Mouse (Mus musculus) cerebral cortex, adult 2 months (tissue): Measurements from ENCODE around the gene Klkb1.

Experiments used
- WGBS: fragments of 180-500 bp; shearing (Covaris S2); methylation state at CpG from one replicate; pipeline ENCODE4 v1.1.7; 2018; 5-methylcytosine and 5-hydroxymethylcytosine counted together

Klkb1 gene

GRCm38 (mm10) chr8:45266993-45267392, 27.7 kb downstream of the Klkb1 start:
- 63% methylated on average over 8 of the region's 8 CpGs for WGBS

- WGBS: 91% methylated on average over 4 of the region's 4 CpGs
Measured at GRCm38 (mm10) chr8:45264918-45265317, 29.7 kb downstream of the Klkb1 start.

DNA sequence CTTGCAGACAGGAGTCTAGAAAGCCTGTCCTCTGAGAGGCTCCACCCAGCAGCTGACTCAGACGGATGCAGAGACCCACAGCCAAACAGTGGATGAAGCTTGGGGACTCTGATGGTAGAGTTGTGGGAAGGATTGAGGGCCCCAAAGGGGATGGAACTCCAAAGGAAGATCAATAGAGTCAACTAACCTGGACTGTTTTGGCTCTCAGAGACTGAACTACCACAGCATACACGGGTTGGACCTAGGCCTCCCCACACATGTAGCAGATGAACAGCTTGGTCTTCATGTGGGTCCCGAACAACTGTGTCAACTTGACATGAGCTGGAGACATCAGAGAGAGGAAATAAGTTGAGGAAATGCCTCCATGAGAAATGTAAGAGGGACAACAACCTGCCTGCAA, 31.8 kb downstream of the Klkb1 start:
- 92% methylated on average over 3 of the region's 3 CpGs for WGBS

GRCm38 (mm10) chr8:45261920-45262319, 32.7 kb downstream of the Klkb1 start, which contains the start of gene F11:
Gene F11 (minus strand): TSS chr8:45262031.
- WGBS: 89% methylated on average over 10 of the region's 10 CpGs

- WGBS: 68% methylated on average over 8 of the region's 8 CpGs
Measured at GRCm38 (mm10) chr8:45258421-45258820, 36.2 kb downstream of the Klkb1 start.

GRCm38 (mm10) chr8:45255040-45255439, 39.6 kb downstream of the Klkb1 start:
- WGBS: 69% methylated on average over 12 of the region's 12 CpGs

DNA sequence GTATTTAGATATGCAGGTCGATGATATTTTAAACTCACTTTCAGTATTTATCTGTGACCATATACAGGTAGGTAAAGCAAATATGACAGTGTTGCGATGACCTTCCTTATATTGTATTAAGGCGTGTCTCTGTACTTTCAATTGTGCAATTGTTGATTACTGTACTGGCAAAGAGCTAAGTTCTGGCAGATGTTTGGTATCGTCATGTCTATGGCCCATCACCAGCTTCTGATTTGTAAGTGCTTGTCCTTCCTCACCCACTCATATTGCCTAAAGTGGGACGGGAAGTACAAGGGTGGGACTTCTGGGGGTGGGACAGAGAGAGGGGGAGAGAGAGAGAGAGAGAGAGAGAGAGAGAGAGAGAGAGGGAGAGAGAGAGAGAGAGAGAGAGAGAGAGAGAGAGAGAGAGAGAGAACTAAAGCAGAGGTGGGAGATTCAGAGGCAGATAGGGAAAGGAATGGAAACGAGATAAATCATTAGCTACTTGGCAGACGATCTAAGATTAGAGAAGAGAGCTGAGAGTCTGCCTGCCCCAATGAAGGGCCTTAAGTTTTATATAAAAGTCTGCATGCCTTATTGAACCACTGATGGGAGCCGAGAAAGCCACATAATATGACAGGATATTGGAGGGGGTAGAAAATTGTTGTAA, 40.3 kb downstream of the Klkb1 start:
- 63% methylated on average over 8 of the region's 8 CpGs for WGBS

DNA sequence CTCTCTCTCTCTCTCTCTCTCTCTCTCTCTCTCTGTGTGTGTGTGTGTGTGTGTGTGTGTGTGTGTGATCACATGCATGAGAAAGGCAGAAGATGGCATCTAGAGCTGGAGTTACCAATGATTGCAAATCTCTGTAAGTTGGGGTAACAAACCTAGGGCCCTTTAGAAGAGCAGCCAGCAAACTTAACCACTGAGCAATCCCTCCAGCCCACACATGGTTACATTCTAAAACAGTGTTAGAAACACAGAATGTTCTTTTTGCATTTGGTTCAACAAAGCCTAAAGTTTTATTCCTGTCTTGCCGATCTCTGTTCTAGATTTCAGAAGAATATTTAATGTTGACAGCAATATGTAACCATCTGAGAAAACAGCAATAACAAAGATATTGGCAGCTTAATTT, 41.1 kb downstream of the Klkb1 start:
- WGBS: 65% methylated on average over 1 of the region's 1 CpGs

GRCm38 (mm10) chr8:45253111-45253510, 41.5 kb downstream of the Klkb1 start:
- WGBS: 34% methylated on average over 2 of the region's 2 CpGs

- WGBS: 60% methylated on average over 7 of the region's 7 CpGs
Measured at GRCm38 (mm10) chr8:45246307-45246706, 48.4 kb downstream of the Klkb1 start.

DNA sequence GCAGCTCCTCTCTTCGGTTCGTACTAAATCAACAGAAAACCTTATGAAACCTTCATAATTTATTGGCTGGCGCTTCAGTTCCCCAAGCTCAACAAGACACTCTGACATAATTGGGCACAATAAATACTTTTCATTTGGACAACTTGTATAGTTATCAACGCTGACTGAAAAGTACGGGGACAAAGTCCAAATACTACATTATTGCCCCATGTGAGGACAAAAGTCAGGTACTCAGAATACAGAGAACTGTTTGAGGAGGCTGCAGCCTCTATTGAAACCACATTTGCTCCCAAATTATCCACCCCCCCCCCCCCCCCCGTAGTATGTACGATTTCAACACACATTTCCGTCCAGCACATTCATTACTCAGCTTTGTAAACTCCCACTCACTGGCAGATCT, 55.3 kb downstream of the Klkb1 start:
- WGBS: 76% methylated on average over 8 of the region's 8 CpGs

- WGBS: 29% methylated on average over 3 of the region's 3 CpGs
Measured at GRCm38 (mm10) chr8:45238282-45238681, 56.4 kb downstream of the Klkb1 start.

DNA sequence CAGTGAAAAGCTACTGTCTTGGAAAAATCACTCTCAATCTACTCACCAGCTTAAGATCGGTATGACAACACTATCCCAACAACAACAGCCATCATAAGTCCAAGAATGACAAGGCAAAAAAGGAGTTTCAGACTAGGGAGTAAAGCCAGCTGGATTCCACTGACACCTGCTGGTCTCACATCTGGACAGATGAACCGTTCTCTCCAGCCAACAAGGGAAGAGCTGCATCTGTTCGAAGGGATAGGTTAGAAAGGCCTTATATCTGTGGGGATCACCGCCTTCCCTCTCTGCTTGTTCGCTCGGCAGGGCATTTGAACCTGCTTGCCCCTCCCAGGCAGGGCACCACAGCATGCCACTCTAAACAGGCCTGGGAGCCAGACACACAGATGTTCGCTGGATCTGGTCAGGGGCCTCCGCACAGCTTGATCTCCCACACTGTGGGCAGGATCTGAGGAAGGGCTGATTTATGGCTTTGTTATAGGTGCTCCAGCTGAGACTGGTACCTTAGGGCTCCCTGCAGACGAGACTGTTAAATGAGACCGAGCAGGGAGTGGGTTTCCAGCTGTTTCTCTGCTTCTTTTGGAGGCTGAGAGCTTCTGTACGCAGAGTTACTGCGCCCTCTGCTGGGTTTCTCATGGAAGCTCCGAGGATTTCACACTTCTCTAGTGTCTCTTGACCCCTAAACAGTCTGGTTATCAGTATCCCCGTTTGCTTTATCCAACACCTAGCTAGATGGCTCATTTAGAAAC, 58.3 kb downstream of the Klkb1 start:
- 31% methylated on average over 14 of the region's 14 CpGs for WGBS

DNA sequence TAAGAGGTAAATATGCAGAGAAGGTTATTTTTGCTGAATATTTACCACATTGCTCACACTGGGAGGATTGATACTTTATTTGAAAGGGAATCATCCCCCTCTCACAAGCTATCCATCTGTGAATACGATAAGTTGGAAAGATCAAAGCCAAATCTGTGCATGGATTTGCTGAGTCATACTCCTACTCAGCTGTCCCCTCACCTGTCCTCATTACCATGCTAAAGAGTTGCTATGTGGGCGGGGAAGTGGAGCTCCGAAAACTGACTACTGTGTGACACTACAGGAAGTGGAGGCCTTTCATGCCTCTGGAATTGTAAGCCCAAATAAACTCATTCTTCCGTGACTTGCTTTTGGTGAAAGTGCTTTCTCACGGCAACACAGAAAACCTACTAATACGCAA, 59.4 kb downstream of the Klkb1 start:
- 74% methylated on average over 6 of the region's 6 CpGs for WGBS

- 79% methylated on average over 3 of the region's 3 CpGs for WGBS
Measured at GRCm38 (mm10) chr8:45233256-45233655, 61.4 kb downstream of the Klkb1 start.
